Mouse (Mus musculus): ENCODE results near the gene Tmem207.

- TF ChIP-seq CTCF (IDR thresholded peaks at IDR 0.05; ENCODE audit: extremely low read depth, insufficient read depth, insufficient read length, insufficient replicate concordance) (no peak), POLR2A (IDR thresholded peaks at IDR 0.05; ENCODE audit: low read depth, low read length) (no peak)
These were observed 3.9 kb upstream of the Tmem207 start for GRCm38 (mm10) chr16:26530451-26530850.

Measured in spleen, adult 2 months (tissue).